Mouse (Mus musculus) erythroblast, embryonic 14.5 days (primary cell): Measurements from ENCODE around the gene Nup85.

ENCODE experiments used
- GATA1 ChIP-seq: IDR thresholded peaks from 2 replicates; pipeline ENCODE4 v1.6.1; 2012; ENCODE audit warnings: low read length, inconsistent platforms, mixed read lengths
- TAL1 ChIP-seq: IDR thresholded peaks from 3 replicates; pipeline ENCODE4 v1.6.1; 2012; ENCODE audit warnings: low read length, inconsistent platforms, mixed read lengths

GRCm38 (mm10) chr11:115614346-115615107 is 50.3 kb downstream of the Nup85 start:
- TF ChIP-seq TAL1 (no peak), GATA1 (no peak)
